Mouse (Mus musculus) myocyte (in vitro differentiated cells): ENCODE results near the gene Iqcb1.

Experiments used
- CEBPB ChIP-seq: IDR thresholded peaks from 2 replicates; pipeline ENCODE4 v1.6.1; 2011; ENCODE audit warnings: mild to moderate bottlenecking, moderate library complexity; ENCODE audit not compliant: poor library complexity, insufficient read depth, severe bottlenecking
- E2F4 ChIP-seq: IDR thresholded peaks from one replicate; pipeline ENCODE4 v1.6.1; 2011; ENCODE audit warnings: mild to moderate bottlenecking, control low read depth, moderate library complexity; ENCODE audit not compliant: insufficient read depth
- MAX ChIP-seq: IDR thresholded peaks from one replicate; pipeline ENCODE4 v1.6.1; 2011; ENCODE audit warnings: low read depth, mild to moderate bottlenecking, control low read depth
- MYOD1 ChIP-seq, 3 experiments: IDR thresholded peaks; one replicate each; pipeline ENCODE4 v1.6.1; 2011; ENCODE audit warnings: control low read depth in 2 of 3, low read depth in 2 of 3, mild to moderate bottlenecking in 2 of 3, moderate library complexity in 1 of 3; ENCODE audit not compliant: insufficient read length in 2 of 3, control insufficient read depth in 1 of 3
- MYOG ChIP-seq, 3 experiments: IDR thresholded peaks; one replicate each; pipeline ENCODE4 v1.6.1; 2011; ENCODE audit warnings: control low read depth in 2 of 3, low read depth in 2 of 3, mild to moderate bottlenecking in 2 of 3; ENCODE audit not compliant: insufficient read length in 2 of 3, control insufficient read depth in 1 of 3, insufficient read depth in 1 of 3
- POLR2A ChIP-seq: IDR thresholded peaks from one replicate; pipeline ENCODE4 v1.6.1; 2011; ENCODE audit warnings: low read depth, mild to moderate bottlenecking, control low read depth, moderate library complexity; ENCODE audit not compliant: insufficient read length
- POLR2AphosphoS2 ChIP-seq: IDR thresholded peaks from one replicate; pipeline ENCODE4 v1.6.1; 2011; ENCODE audit warnings: low read depth, control low read depth; ENCODE audit not compliant: insufficient read length
- REST ChIP-seq: IDR thresholded peaks from one replicate; pipeline ENCODE4 v1.6.1; 2011; ENCODE audit warnings: mild to moderate bottlenecking, control low read depth, moderate library complexity; ENCODE audit not compliant: insufficient read depth, insufficient read length
- SRF ChIP-seq: IDR thresholded peaks from one replicate; pipeline ENCODE4 v1.6.1; 2011; ENCODE audit warnings: low read depth; ENCODE audit not compliant: control insufficient read depth, insufficient read length
- TCF12 ChIP-seq: IDR thresholded peaks from one replicate; pipeline ENCODE4 v1.6.1; 2011; ENCODE audit warnings: mild to moderate bottlenecking, control low read depth; ENCODE audit not compliant: poor library complexity, insufficient read depth, severe bottlenecking
- TCF3 ChIP-seq: IDR thresholded peaks from one replicate; pipeline ENCODE4 v1.6.1; 2011; ENCODE audit warnings: low read depth, control low read depth; ENCODE audit not compliant: insufficient read length
- USF1 ChIP-seq: IDR thresholded peaks from one replicate; pipeline ENCODE4 v1.6.1; 2011; ENCODE audit warnings: low read depth, mild to moderate bottlenecking, control low read depth, moderate library complexity

DNA sequence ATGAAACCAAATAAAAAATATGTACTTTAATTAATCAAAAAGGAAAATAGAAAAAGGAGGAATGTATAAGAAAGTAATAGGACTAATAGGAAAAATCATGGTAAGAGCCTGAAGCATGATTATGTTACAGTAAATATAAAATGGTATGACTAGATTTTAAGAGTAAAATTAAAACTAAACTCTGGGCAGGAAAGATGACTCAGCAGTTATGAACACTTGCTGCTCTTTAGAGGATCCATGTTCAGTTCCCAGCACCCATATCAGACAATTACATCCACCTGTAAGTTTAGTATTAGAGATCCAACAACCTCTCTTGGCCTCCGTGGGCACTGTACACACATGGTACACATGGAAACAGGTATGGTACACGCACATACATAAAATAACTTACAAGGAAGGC, 41.3 kb downstream of the Iqcb1 start:
- no peak for TF ChIP-seq E2F4
- no peak for TF ChIP-seq USF1
- TF ChIP-seq POLR2A, result no peak
- TF ChIP-seq SRF, result no peak
- TF ChIP-seq TCF3, result no peak
- no peak for TF ChIP-seq CEBPB
- no peak for TF ChIP-seq REST
- no peak for TF ChIP-seq MAX
- TF ChIP-seq TCF12, result no peak
- no peak for TF ChIP-seq POLR2AphosphoS2
- TF ChIP-seq MYOD1 (IDR thresholded peaks at IDR 0.05; ENCODE audit: control insufficient read depth in 1 of 3, insufficient read length in 2 of 3, low read depth in 2 of 3), result no peak
- TF ChIP-seq MYOG (IDR thresholded peaks at IDR 0.05; ENCODE audit: control insufficient read depth in 1 of 3, insufficient read depth in 1 of 3, insufficient read length in 2 of 3, low read depth in 2 of 3), result no peak
